Mouse (Mus musculus) embryonic fibroblast, embryonic 13.5 days (primary cell): ENCODE measurements around the gene Pias1.

Experiments
- CTCF ChIP-seq: IDR thresholded peaks from 2 replicates; pipeline ENCODE4 v1.5.1; 2011; ENCODE audit warnings: mild to moderate bottlenecking, control low read depth, low read length, moderate library complexity, borderline replicate concordance; ENCODE audit not compliant: insufficient read depth
- POLR2A ChIP-seq: IDR thresholded peaks from 2 replicates; pipeline ENCODE4 v1.6.1; 2011; ENCODE audit warnings: low read depth, mild to moderate bottlenecking, control low read depth, low read length, moderate library complexity

GRCm38 (mm10) chr9:63006081-63006820 lies 18.5 kb upstream of the Pias1 start:
- TF ChIP-seq CTCF (no peak), POLR2A (no peak)
